Mouse (Mus musculus) embryonic fibroblast, embryonic 13.5 days (primary cell): ENCODE measurements around the gene Pde6d.

Experiments
- CTCF ChIP-seq: IDR thresholded peaks from 2 replicates; pipeline ENCODE4 v1.5.1; 2011; ENCODE audit warnings: mild to moderate bottlenecking, control low read depth, low read length, moderate library complexity, borderline replicate concordance; ENCODE audit not compliant: insufficient read depth
- POLR2A ChIP-seq: IDR thresholded peaks from 2 replicates; pipeline ENCODE4 v1.6.1; 2011; ENCODE audit warnings: low read depth, mild to moderate bottlenecking, control low read depth, low read length, moderate library complexity

GRCm38 (mm10) chr1:86499903-86500302, 82.5 kb downstream of the Pde6d start:
- no peak for TF ChIP-seq POLR2A
- peak; percentile 20; the same call in 1 of the 2 replicates for TF ChIP-seq CTCF
